Mouse (Mus musculus): ENCODE results near the gene Rtkn.

- TF ChIP-seq EP300 (IDR thresholded peaks at IDR 0.05; ENCODE audit: low read depth) (no peak), CTCF (IDR thresholded peaks at IDR 0.05; ENCODE audit: low read depth) (no peak; the same call in 1 of the 2 replicates)
Measured at GRCm38 (mm10) chr6:83138056-83138455, 2.8 kb downstream of the Rtkn start.

Measured in heart, postnatal 0 days (tissue).